Mouse (Mus musculus): ENCODE measurements at regions not wholly inside any gene's neighbourhood (a gene's known extent, or its start where the extent isn't known, plus 50 kb on each side); places are given as distances from the start of the nearest gene placed in this dataset.

GRCm38 (mm10) chr17:88256599-88257544 lies 183.6 kb upstream of the Foxn2 start:
- DNase-seq (ENCODE audit: low spot score): peak; percentile 61

DNA sequence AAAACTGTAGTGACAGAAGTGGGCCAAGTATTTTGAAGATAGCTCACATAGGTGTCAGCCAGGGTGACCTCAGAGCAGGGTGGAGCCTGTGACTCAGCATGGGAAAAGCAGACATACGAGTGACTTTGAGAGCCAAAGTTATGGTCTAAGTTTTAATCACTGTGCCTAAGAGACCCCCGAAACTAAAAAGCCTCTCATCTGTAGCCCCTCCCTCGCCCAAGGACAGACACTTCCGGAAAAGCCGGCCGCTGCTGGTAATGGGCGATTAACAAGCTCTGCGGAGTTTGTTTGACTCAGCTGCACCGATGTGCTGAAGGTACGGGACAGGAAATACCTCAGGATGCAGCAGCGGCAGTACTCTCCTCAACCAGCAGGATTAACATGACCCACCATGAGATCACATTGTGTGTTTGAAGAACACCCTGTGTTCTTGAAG lies 182.1 kb upstream of the Foxn2 start:
- DNase-seq (ENCODE audit: low spot score): no peak

- no peak for DNase-seq (ENCODE audit: low spot score)
Measured at GRCm38 (mm10) chr17:88260176-88260575, 180.3 kb upstream of the Foxn2 start.

GRCm38 (mm10) chr17:88260826-88261225 lies 179.7 kb upstream of the Foxn2 start:
- no peak for DNase-seq (ENCODE audit: low spot score)

DNA sequence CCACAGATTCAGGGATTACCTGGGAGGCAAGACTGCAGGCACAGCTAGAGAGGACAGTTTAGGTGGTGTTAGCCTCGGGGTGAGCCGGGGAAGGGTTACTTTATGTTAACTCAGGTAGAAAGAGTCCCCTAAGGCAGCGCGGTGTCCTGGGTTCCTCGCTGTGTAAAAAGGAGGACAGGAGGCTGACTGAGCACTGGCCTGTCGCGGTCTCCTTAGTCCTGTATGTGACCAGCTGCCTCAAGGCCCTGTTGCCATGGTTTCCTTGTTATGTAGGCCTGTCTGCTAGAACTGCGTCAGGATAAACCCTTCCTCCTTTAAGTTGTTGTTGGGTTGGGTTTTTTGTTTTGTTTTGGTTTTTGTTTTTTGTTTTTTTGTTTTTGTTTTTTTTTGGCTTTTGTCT lies 179.0 kb upstream of the Foxn2 start:
- no peak for DNase-seq (ENCODE audit: low spot score)

GRCm38 (mm10) chr17:88262326-88263187 lies 178.0 kb upstream of the Foxn2 start:
- DNase-seq (ENCODE audit: low spot score): no peak

GRCm38 (mm10) chr17:88265291-88265690 lies 175.2 kb upstream of the Foxn2 start:
- no peak for DNase-seq (ENCODE audit: low spot score)

GRCm38 (mm10) chr17:88268216-88268615 lies 172.3 kb upstream of the Foxn2 start:
- DNase-seq (ENCODE audit: low spot score): no peak

DNA sequence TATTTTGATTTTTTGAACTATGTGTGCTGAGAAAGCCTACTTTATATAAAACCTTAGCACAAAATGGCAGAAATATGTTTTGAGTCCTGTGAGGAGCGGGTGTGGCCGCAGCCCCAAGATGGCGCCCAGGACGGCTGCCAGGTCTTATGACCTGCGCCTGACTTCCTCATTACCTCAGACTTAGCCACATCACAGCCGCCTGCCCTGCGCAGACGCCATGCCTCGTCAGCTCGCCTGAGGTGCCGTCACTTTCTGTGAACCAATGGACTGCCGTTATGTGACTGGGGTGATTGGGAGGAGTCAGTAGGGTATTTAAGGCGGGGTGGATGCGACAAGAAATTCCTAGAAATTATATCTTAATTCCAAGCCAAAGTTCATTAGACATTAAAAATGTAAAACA lies 171.7 kb upstream of the Foxn2 start:
- DNase-seq (ENCODE audit: low spot score): no peak

- no peak for DNase-seq (ENCODE audit: low spot score)
Measured at GRCm38 (mm10) chr17:88270896-88271295, 169.6 kb upstream of the Foxn2 start.

DNA sequence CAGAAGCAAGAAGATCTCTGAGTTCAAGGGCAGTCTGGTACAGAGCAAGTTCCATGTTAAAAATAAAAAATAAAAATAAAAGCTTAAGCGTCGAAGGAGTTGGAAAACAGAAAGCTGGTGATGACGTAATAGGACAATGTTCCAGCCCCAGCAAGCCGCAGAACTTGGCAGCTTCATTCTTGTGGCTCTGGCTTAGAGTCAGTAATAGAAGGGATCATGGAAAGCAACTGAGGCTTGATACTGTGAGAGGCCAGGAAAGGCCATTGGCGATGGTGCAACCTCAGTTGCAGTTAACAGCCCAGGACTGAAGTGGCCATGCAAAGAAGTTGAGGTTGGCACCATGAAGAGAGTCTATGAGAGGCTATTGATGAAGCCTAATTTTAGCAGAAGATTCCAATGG lies 168.3 kb upstream of the Foxn2 start:
- DNase-seq (ENCODE audit: low spot score): no peak

DNA sequence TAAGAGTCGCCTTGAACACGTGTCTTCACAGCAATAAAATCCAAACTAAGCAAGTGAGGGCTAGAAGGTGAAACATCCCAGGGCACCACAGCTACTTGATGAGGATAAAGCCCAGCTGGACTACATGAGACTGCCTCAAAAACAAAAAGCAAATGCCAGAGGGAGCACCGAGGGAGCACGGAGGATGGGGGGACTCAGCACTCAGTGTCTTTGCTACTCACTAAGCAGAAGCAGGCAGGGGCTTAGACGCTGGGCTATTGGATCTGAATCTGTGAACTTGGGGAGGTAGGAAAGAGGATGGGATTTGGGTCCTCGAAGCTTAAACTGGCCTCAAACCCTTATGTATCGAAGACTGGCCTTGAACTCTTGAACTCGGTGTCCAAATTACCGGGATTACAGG lies 167.0 kb upstream of the Foxn2 start:
- DNase-seq (ENCODE audit: low spot score): no peak

DNA sequence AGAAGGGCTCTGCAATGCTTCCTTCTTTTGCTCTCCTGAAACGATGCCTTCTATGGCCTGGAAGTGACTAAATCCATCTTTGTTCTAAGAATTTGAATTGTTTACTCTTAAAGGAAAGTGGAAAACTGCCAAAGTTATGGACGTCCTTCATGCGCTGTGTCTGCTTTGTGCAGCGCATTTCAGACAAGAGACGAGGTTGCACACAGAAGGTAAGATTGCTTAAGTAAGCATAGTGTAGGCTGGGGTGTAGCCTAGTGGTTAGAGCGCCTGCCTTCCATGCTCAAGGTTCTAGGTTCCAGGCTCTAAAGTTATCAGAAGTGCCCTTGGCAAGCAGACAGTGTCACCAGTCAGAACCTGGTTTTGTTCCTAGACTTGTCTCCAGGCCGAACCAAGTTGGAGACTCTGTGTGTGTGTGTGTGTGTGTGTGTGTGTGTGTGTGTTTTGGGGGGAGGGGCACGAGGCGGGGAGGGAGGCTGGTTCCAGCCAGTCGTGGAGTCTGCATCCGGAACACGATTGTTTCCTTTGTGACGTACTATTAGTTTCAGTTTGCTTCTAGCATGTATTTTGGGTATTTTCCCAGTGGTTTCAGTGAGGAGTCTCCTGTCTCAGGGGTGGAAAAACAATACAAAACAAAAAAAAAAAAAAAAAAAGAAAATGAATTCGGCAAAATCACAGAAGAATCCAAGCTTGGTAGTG lies 166.4 kb upstream of the Foxn2 start:
- DNase-seq (ENCODE audit: low spot score): peak; percentile 17

DNA sequence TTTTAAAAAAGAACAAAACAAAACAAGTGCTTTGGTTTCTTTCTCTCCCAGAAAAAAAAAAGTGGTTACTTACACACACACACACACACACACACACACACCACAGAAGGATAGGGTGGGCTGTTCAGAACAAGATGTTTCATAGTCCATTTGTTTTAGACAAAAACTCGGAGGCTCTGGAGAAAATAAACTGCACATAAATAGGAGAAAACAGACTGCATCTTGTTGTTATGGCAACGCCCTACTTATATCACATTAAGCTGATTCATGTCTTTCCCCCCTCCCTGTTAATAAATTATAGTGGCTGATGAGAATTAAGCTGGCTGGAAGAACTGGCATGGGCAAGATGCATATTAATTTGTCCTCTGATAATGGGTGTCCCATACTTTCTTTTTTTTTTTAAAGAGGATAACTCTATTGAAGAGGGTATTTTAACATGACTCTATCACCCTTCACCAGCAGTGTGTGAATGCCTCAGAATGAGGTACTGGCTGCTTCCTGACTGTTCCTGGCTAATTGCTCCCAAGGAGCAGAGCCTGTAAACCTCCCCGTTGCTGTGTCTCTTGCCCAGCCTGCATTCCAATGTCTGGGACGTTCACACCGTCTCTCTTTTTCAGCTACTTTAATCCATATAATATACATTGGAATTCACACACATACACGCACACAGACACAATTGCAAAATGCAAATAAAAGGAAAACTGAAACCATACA lies 165.6 kb upstream of the Foxn2 start:
- no peak for DNase-seq (ENCODE audit: low spot score)

DNA sequence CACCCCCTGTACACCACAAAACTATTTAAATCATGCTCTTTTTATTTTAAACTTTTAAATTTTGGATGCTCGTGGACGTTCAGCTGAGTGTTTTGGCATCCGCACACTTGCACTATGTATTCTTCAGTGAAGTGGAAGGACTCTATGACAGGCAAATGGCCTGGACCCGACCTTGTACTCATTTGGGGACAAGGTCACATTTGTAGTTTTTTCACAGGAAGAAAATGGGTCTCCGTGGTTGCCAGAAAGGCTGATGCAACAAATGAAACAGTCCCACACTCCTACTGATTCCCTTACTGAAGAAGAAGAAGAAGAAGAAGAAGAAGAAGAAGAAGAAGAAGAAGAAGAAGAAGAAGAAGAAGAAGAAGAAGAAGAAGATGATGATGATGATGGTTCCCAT lies 160.9 kb upstream of the Foxn2 start:
- no peak for DNase-seq (ENCODE audit: low spot score)

DNA sequence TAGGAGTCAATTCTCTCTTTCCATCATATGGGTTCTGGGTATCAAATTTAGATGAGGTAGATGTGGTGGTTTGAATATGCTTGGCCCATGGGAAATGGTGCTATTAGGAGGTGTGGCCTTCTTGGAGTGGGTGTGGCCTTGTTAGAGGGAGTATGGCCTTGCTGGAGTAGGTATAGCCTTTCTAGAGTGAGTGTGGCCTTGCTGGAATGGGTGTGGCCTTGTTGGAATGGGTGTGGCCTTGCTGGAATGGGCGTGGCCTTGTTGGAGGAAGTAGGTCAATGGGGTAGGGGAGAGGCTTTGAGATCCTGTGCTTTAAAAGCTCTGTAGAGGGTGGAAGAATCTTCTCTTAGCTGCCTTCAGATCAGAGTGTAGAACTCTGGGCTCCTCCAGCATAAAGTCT lies 157.8 kb upstream of the Foxn2 start:
- no peak for DNase-seq (ENCODE audit: low spot score)

DNA sequence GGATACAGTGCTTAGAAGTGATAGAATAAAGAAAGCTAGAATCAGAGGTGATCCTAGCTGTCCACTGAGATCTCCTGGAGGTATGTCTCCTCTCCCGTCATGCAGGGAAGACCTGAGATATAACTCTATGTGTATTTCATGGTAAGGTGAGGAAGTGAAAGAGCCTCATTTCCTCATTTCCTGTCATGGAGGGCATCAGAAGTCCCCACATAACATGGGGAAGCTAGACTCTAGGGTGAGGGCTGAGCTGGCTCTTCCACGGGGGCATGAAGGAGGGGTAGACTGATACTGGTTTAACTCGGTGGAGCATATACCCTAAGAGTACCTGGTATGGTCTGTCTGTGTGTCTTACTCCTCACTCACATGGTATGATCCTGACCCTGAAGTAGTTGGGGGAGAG lies 156.0 kb upstream of the Foxn2 start:
- DNase-seq (ENCODE audit: low spot score): no peak

- DNase-seq (ENCODE audit: low spot score): no peak
Measured at GRCm38 (mm10) chr17:88287861-88288260, 152.7 kb upstream of the Foxn2 start.

GRCm38 (mm10) chr17:88297520-88297919 lies 143.0 kb upstream of the Foxn2 start:
- peak; percentile 60 for DNase-seq (ENCODE audit: low spot score)

GRCm38 (mm10) chr17:88303991-88304390 lies 136.5 kb upstream of the Foxn2 start:
- peak; percentile 17 for DNase-seq (ENCODE audit: low spot score)

- DNase-seq (ENCODE audit: low spot score): no peak
Measured at GRCm38 (mm10) chr17:88305165-88305564, 135.3 kb upstream of the Foxn2 start.

DNA sequence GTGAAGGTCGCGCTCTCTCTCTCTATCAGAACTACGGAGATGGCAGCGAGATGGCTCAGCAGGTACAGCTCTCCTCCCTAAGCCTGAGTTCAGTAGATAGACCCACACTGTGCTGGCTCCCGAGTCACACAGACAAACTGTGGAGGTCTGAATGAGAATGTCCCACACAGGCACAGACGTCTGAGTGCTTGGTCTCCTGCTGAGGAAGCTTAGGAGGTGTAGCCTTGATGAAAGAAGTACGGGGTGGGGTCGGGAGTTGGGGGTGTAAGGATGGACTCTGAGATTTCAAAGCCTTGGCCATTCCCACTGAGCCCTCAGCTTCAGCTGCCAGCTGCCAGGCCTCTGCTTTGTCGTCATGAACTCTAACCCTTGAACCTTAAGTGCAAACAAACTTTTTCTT lies 134.2 kb upstream of the Foxn2 start:
- no peak for DNase-seq (ENCODE audit: low spot score)

Measured in ovary, adult 18-20 months (tissue).